Mouse (Mus musculus) olfactory bulb, adult 2 months (tissue): ENCODE results near the gene Drg1. TPM values are rescaled to one million over a fixed set of nuclear protein-coding genes. Genes with fewer than 3 reads are reported as not detected.
"Not testable (repeated sequence)": the region's sequence is repeated elsewhere in the genome, so short reads cannot be mapped to it uniquely, and the experiment has no call there.

Experiments used
- H3K27ac ChIP-seq: fragments of 200-500 bp; 2 replicates; pipeline ENCODE4 v1.5.1; 2012; ENCODE audit warnings: low read depth, low read length; ENCODE audit not compliant: insufficient read depth
- H3K4me1 ChIP-seq: fragments of 200-500 bp; 2 replicates; pipeline ENCODE4 v1.6.1; 2012; ENCODE audit warnings: low read length; ENCODE audit not compliant: control insufficient read depth, insufficient read depth
- H3K4me3 ChIP-seq: fragments of 200-500 bp; 2 replicates; pipeline ENCODE4 v1.5.1; 2012; ENCODE audit warnings: mild to moderate bottlenecking, low read depth, low read length, moderate library complexity; ENCODE audit not compliant: insufficient read depth
- WGBS: fragments of 180-500 bp; shearing (Covaris S2); methylation state at CpG from one replicate; pipeline ENCODE4 v1.1.7; 2018; 5-methylcytosine and 5-hydroxymethylcytosine counted together
- polyA plus RNA-seq: library from polyadenylated mRNA; stranded (reverse); fragments of >200 nt; gene quantifications from 2 replicates; pipeline ENCODE4 v1.2.4, GENCODE M21; 2012; ENCODE audit warnings: low replicate concordance; ENCODE audit not compliant: missing spikeins, insufficient read depth, insufficient read length

The Drg1 gene
- polyA plus RNA-seq, 1 experiment, result not detected

- not testable (repeated sequence) for H3K27ac ChIP-seq, H3K4me3 ChIP-seq, H3K4me1 ChIP-seq
- WGBS, result 82% methylated on average over 11 of the region's 11 CpGs
Observed at GRCm38 (mm10) chr11:3173425-3174318, 92.5 kb downstream of the Drg1 start.

- H3K4me3 ChIP-seq, result not testable (repeated sequence)
- WGBS, result 67% methylated on average over 6 of the region's 6 CpGs
Observed at GRCm38 (mm10) chr11:3172526-3172925, 93.7 kb downstream of the Drg1 start.

GRCm38 (mm10) chr11:3171931-3172330, 94.3 kb downstream of the Drg1 start:
- WGBS, result 68% methylated on average over 1 of the region's 1 CpGs

More at GRCm38 (mm10) chr11:3172526-3172925, 93.7 kb downstream of the Drg1 start:
- not testable (repeated sequence) for H3K27ac ChIP-seq, H3K4me1 ChIP-seq

GRCm38 (mm10) chr11:3169042-3169441, 97.2 kb downstream of the Drg1 start:
- H3K27ac ChIP-seq, result not testable (repeated sequence)

More at GRCm38 (mm10) chr11:3171931-3172330, 94.3 kb downstream of the Drg1 start:
- H3K4me1 ChIP-seq, H3K4me3 ChIP-seq, H3K27ac ChIP-seq: not testable (repeated sequence)

GRCm38 (mm10) chr11:3167571-3168001, 98.6 kb downstream of the Drg1 start:
- H3K4me1 ChIP-seq, H3K27ac ChIP-seq, H3K4me3 ChIP-seq: not testable (repeated sequence)
- WGBS, result 61% methylated on average over 4 of the region's 4 CpGs

More at GRCm38 (mm10) chr11:3169042-3169441, 97.2 kb downstream of the Drg1 start:
- not testable (repeated sequence) for H3K4me3 ChIP-seq, H3K4me1 ChIP-seq
- WGBS, result 58% methylated on average over 2 of the region's 2 CpGs

- H3K4me3 ChIP-seq, H3K27ac ChIP-seq, H3K4me1 ChIP-seq: not testable (repeated sequence)
- 63% methylated on average over 4 of the region's 4 CpGs for WGBS
Observed at GRCm38 (mm10) chr11:3167129-3167528, 99.1 kb downstream of the Drg1 start.

GRCm38 (mm10) chr11:3166321-3166720, 99.9 kb downstream of the Drg1 start:
- H3K4me1 ChIP-seq, H3K27ac ChIP-seq, H3K4me3 ChIP-seq: not testable (repeated sequence)

- not testable (repeated sequence) for H3K4me3 ChIP-seq, H3K27ac ChIP-seq, H3K4me1 ChIP-seq
- 80% methylated on average over 3 of the region's 5 CpGs for WGBS
Observed at GRCm38 (mm10) chr11:3165210-3165782, 100.9 kb downstream of the Drg1 start.

GRCm38 (mm10) chr11:3163661-3164060, 102.6 kb downstream of the Drg1 start:
- WGBS, result 60% methylated on average over 3 of the region's 3 CpGs
- H3K4me1 ChIP-seq, H3K27ac ChIP-seq, H3K4me3 ChIP-seq: not testable (repeated sequence)

GRCm38 (mm10) chr11:3163122-3163521, 103.1 kb downstream of the Drg1 start:
- WGBS, result 94% methylated on average over 2 of the region's 2 CpGs

GRCm38 (mm10) chr11:3162236-3162897, 103.8 kb downstream of the Drg1 start:
- 68% methylated on average over 5 of the region's 5 CpGs for WGBS
- not testable (repeated sequence) for H3K27ac ChIP-seq

More at GRCm38 (mm10) chr11:3163122-3163521, 103.1 kb downstream of the Drg1 start:
- not testable (repeated sequence) for H3K27ac ChIP-seq, H3K4me3 ChIP-seq, H3K4me1 ChIP-seq

GRCm38 (mm10) chr11:3161370-3161769, 104.8 kb downstream of the Drg1 start:
- WGBS, result 50% methylated on average over 1 of the region's 2 CpGs
- H3K4me3 ChIP-seq, H3K27ac ChIP-seq, H3K4me1 ChIP-seq: not testable (repeated sequence)

More at GRCm38 (mm10) chr11:3162236-3162897, 103.8 kb downstream of the Drg1 start:
- not testable (repeated sequence) for H3K4me3 ChIP-seq, H3K4me1 ChIP-seq

- H3K27ac ChIP-seq, H3K4me1 ChIP-seq, H3K4me3 ChIP-seq: not testable (repeated sequence)
- WGBS, result 91% methylated on average over 4 of the region's 4 CpGs
Observed at GRCm38 (mm10) chr11:3158800-3159199, 107.4 kb downstream of the Drg1 start.

- H3K4me1 ChIP-seq, H3K4me3 ChIP-seq, H3K27ac ChIP-seq: not testable (repeated sequence)
- WGBS, result 95% methylated on average over 6 of the region's 6 CpGs
Observed at GRCm38 (mm10) chr11:3157996-3158395, 108.2 kb downstream of the Drg1 start.
